7 mouse cellular contexts compared by ENCODE assay signal in the genomic region with DNA sequence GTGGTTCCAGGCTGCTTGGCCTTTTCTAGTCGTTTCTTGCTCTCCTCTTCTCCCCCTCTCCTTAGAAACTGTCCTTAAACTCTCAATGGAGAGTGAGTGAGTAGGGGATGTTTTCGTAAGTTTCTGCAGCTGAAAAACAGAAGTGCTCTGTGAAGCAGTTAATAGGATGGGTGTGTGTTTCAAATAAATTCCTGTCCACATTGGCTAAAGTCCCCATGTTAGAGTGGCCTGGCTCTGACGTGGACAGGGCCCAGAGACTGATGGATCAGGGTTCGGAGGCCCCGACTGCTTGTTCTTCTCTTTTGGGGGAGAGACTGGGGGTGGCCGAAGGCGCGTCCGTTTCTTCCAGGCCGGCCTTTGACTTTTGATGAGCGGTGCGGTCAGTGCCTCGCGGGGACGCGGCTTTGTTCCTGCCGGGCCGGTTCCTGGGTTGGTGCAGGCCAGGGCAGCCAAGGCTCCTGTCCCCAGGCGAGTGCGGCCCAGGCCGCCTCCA.
DNase-seq lines count a peak whose midpoint lies in the region; ATAC-seq and TF ChIP-seq lines count a peak whose summit lies in the region.

No protein-coding gene starts in this region.

- H3K36me3 ChIP-seq in forebrain, embryonic 11.5 days (ENCODE audit: control insufficient read depth, insufficient read depth, low read length) = no peaks in the 10 kb centered on the region
- H3K36me3 ChIP-seq in limb, embryonic 10.5 days = no peaks in the 10 kb centered on the region
- no peaks in the 10 kb centered on the region for H3K36me3 ChIP-seq in myocyte (ENCODE audit: control insufficient read depth, insufficient read depth)

- peaks cover 65% of the 10 kb centered on the region for H3K4me1 ChIP-seq in forebrain, embryonic 11.5 days (replicated peaks; ENCODE audit: control insufficient read depth, insufficient read depth, low read length)
- H3K4me1 ChIP-seq in limb, embryonic 10.5 days = peaks cover 100% of the 10 kb centered on the region

- H3K9me3 ChIP-seq in forebrain, embryonic 11.5 days (ENCODE audit: control insufficient read depth, low read length) = no peaks in the 10 kb centered on the region
- no peaks in the 10 kb centered on the region for H3K9me3 ChIP-seq in limb, embryonic 10.5 days (replicated peaks)

- peak overlapping the region; percentile 87 for H3K27ac ChIP-seq in forebrain, embryonic 11.5 days (ENCODE audit: low read depth, low read length)
- H3K27ac ChIP-seq in limb, embryonic 10.5 days = peak overlapping the region; percentile 100

- peaks cover 86% of the 10 kb centered on the region for H3K79me2 ChIP-seq in myocyte (ENCODE audit: control insufficient read depth, insufficient read depth)

- under 1% methylated on average over 21 of the region's 21 CpGs for WGBS in forebrain, embryonic 11.5 days
- 1% methylated on average over 21 of the region's 21 CpGs for WGBS in limb, embryonic 10.5 days

- no peak for TF ChIP-seq POLR2A in myocyte (IDR thresholded peaks at IDR 0.05; ENCODE audit: insufficient read length, low read depth)

- peak overlapping the region; percentile 86 for H3K9ac ChIP-seq in forebrain, embryonic 11.5 days (ENCODE audit: low read length)

- peak overlapping the region; percentile 98 for H3K4me2 ChIP-seq in forebrain, embryonic 11.5 days (ENCODE audit: low read depth, low read length, severe bottlenecking)
- H3K4me2 ChIP-seq in myocyte (ENCODE audit: low read depth) = peak overlapping the region; percentile 91

- peak; percentile 56 for DNase-seq in urinary bladder, postnatal 14 days (ENCODE audit: low spot score)
- DNase-seq in urinary bladder, postnatal 10 days (ENCODE audit: low spot score) = no peak
- DNase-seq in forebrain, embryonic 11.5 days (ENCODE audit: low spot score) = no peak
- no peak for DNase-seq in limb, embryonic 10.5 days (ENCODE audit: low spot score)
- DNase-seq in MN1 (ENCODE audit: low spot score) = no peak
- DNase-seq in frontal cortex, adult 2 months (ENCODE audit: extremely low spot score in 1 of 2, low spot score in 1 of 2) = no peak

- peak overlapping the region; percentile 68 for H3K4me3 ChIP-seq in forebrain, embryonic 11.5 days (ENCODE audit: low read depth, low read length)
- peak overlapping the region; percentile 74 for H3K4me3 ChIP-seq in limb, embryonic 10.5 days
- peak overlapping the region; percentile 55 for H3K4me3 ChIP-seq in myocyte

- 0 out of 2 replicates have a peak, but pooled peaks cover 2% of the 10 kb centered on the region for H3K27me3 ChIP-seq in forebrain, embryonic 11.5 days (ENCODE audit: control insufficient read depth, insufficient read depth, low read length)
- no peaks in the 10 kb centered on the region for H3K27me3 ChIP-seq in limb, embryonic 10.5 days (ENCODE audit: low read depth, poor library complexity, severe bottlenecking)
- H3K27me3 ChIP-seq in myocyte (ENCODE audit: control insufficient read depth, insufficient read depth, insufficient read length) = no peaks in the 10 kb centered on the region

- peak; percentile 7; the same call in 1 of the 2 replicates for ATAC-seq in forebrain, embryonic 11.5 days (replicated peaks; ENCODE audit: low FRiP score)

- H3ac ChIP-seq in myocyte (ENCODE audit: control insufficient read depth, insufficient read length) = peak overlapping the region; percentile 86

TF ChIP-seq in myocyte, 11 proteins besides CTCF, POLR2A, EP300 and RAD21:
- TF ChIP-seq SRF (IDR thresholded peaks at IDR 0.05; ENCODE audit: control insufficient read depth, insufficient read length, low read depth) = no peak
- no peak for TF ChIP-seq POLR2AphosphoS2 (IDR thresholded peaks at IDR 0.05; ENCODE audit: insufficient read length, low read depth)
- no peak for TF ChIP-seq MYOG (IDR thresholded peaks at IDR 0.05; ENCODE audit: control insufficient read depth in 1 of 3, insufficient read depth in 1 of 3, insufficient read length in 2 of 3, low read depth in 2 of 3)
- TF ChIP-seq TCF12 (IDR thresholded peaks at IDR 0.05; ENCODE audit: insufficient read depth, poor library complexity, severe bottlenecking) = no peak
- no peak for TF ChIP-seq MYOD1 (IDR thresholded peaks at IDR 0.05; ENCODE audit: control insufficient read depth in 1 of 3, insufficient read length in 2 of 3, low read depth in 2 of 3)
- TF ChIP-seq CEBPB (IDR thresholded peaks at IDR 0.05; ENCODE audit: insufficient read depth, poor library complexity, severe bottlenecking) = no peak
- no peak for TF ChIP-seq TCF3 (IDR thresholded peaks at IDR 0.05; ENCODE audit: insufficient read length, low read depth)
- TF ChIP-seq REST (IDR thresholded peaks at IDR 0.05; ENCODE audit: insufficient read depth, insufficient read length) = no peak
- TF ChIP-seq MAX (IDR thresholded peaks at IDR 0.05; ENCODE audit: low read depth) = no peak
